Mouse (Mus musculus) E14TG2a.4 (cell line): ENCODE data around the gene Gata2.

Experiments
- H3K27me3 ChIP-seq: 2 replicates; pipeline ENCODE4 v1.6.1; 2014; ENCODE audit warnings: low read length, control low read depth; ENCODE audit not compliant: insufficient read depth
- H3K36me3 ChIP-seq: 2 replicates; pipeline ENCODE4 v1.6.1; 2014; ENCODE audit warnings: low read length, control low read depth; ENCODE audit not compliant: insufficient read depth
- H3K4me1 ChIP-seq: replicated peaks from 2 replicates; pipeline ENCODE4 v1.6.1; 2014; ENCODE audit warnings: low read depth, low read length, control low read depth
- H3K4me3 ChIP-seq: replicated peaks from 2 replicates; pipeline ENCODE4 v1.5.1; 2014; ENCODE audit warnings: mild to moderate bottlenecking, low read length
- H3K9me3 ChIP-seq: 2 replicates; pipeline ENCODE4 v1.6.1; 2014; ENCODE audit warnings: low read length, control low read depth
- CTCF ChIP-seq: conservative IDR thresholded peaks from 2 replicates; pipeline ENCODE4 v1.5.1; 2014; ENCODE audit warnings: low read length
- NANOG ChIP-seq: IDR thresholded peaks from 2 replicates; pipeline ENCODE4 v1.6.1; 2014; ENCODE audit warnings: borderline replicate concordance, low read length, mixed read lengths
- POU5F1 ChIP-seq: IDR thresholded peaks from 2 replicates; pipeline ENCODE4 v1.6.1; 2014; ENCODE audit warnings: low read length, borderline replicate concordance

Gata2 gene

DNA sequence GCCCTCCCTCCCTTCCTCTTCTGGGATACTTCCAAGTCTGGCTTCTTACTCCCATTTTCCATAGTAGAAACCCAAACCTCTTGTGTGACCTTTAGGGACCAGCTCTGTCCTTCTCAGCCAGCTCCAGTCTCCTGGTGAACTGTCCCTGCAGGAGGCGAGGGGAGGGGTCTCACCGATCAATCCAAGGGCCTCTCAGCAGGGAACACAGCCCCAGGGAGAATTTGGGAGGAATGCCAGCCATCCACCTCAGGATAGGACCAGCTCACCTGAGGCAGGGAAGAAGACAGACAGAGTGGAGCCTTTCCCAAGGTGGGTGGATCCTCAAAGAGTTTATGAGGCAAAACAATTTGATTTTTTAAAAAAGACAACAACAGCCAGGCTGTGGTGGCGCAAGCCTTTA, 16.5 kb downstream of the Gata2 start:
- no peak overlapping the region for H3K4me3 ChIP-seq
- peaks cover 38% of the 10 kb centered on the region for H3K27me3 ChIP-seq
- no peaks in the 10 kb centered on the region for H3K9me3 ChIP-seq
- H3K4me1 ChIP-seq: peaks cover 58% of the 10 kb centered on the region
- no peaks in the 10 kb centered on the region for H3K36me3 ChIP-seq
- TF ChIP-seq POU5F1: no peak
- no peak for TF ChIP-seq NANOG
- no peak for TF ChIP-seq CTCF

DNA sequence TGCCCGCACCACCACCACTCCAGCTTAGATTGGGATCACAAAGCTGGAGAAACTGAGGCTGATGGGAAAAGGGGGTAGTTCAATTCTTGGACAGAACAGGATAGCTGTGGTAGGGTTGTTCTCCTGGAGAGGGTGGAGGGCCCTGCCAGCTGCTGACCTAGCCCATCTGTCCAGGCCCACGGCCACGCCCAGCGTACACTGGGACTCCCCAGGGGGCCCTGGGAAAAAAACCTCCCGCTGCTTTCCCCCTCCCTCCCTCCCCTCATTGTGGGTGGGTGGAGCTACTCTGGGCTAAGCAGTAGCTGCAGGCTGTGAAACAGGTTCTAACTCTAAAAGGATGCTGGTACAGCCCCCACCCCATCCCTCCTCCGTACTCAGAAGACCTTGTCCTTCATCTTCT, 22.1 kb downstream of the Gata2 start:
- peaks cover 7% of the 10 kb centered on the region for H3K9me3 ChIP-seq
- no peaks in the 10 kb centered on the region for H3K36me3 ChIP-seq
- H3K4me1 ChIP-seq: peaks cover 52% of the 10 kb centered on the region
- H3K27me3 ChIP-seq: peaks cover 7% of the 10 kb centered on the region; the same call in 1 of the 2 replicates
- H3K4me3 ChIP-seq: no peak overlapping the region
- TF ChIP-seq POU5F1: no peak
- TF ChIP-seq NANOG: no peak
- TF ChIP-seq CTCF: no peak

DNA sequence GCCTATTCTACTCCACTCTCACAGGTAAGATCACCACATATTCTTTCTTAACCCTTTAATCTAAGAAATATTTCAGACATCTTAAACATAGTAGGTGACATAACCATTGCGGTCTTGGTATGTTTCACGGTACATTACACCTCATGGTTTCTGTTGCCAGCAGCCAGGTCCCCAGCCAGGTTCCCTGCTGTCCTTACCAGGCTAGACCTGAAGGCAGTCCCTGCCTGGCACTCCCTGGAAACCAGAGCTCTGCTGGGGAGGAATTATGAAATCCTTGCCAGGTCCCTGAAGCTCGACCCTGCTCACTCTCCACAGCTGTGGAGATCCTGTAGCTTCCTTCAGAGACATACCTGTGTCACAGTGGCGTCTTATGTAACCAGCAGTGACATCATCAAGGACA, 22.5 kb downstream of the Gata2 start:
- peaks cover 11% of the 10 kb centered on the region for H3K27me3 ChIP-seq
- H3K9me3 ChIP-seq: peaks cover 7% of the 10 kb centered on the region
- peaks cover 52% of the 10 kb centered on the region for H3K4me1 ChIP-seq
- H3K4me3 ChIP-seq: no peak overlapping the region
- H3K36me3 ChIP-seq: no peaks in the 10 kb centered on the region
- TF ChIP-seq NANOG: no peak
- TF ChIP-seq CTCF: no peak
- TF ChIP-seq POU5F1: no peak

DNA sequence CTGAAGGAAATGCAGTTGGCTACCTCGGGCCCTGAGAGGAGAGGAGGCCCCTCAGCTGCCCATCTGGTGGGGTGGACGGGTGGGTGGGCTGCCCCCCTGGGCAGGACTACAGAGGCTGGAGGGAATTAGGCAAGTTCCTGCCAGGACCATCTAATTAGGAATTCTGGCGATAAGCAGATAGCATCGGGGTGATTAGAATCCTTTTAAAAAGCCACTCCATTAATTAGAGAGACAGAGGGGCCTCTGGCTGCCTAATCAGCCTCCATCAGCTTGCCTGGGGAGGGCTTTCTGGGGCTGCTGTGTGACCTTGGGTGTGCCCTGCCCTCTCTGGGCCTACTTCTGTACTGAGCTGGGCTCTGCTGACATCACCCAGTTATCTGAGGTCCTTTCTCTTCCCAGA, 25.4 kb downstream of the Gata2 start:
- no peak overlapping the region for H3K4me3 ChIP-seq
- H3K4me1 ChIP-seq: peaks cover 38% of the 10 kb centered on the region
- no peaks in the 10 kb centered on the region for H3K36me3 ChIP-seq
- no peak for TF ChIP-seq NANOG
- TF ChIP-seq CTCF: no peak
- no peak for TF ChIP-seq POU5F1
- H3K27me3 ChIP-seq: peaks cover 29% of the 10 kb centered on the region
- H3K9me3 ChIP-seq: peaks cover 7% of the 10 kb centered on the region

DNA sequence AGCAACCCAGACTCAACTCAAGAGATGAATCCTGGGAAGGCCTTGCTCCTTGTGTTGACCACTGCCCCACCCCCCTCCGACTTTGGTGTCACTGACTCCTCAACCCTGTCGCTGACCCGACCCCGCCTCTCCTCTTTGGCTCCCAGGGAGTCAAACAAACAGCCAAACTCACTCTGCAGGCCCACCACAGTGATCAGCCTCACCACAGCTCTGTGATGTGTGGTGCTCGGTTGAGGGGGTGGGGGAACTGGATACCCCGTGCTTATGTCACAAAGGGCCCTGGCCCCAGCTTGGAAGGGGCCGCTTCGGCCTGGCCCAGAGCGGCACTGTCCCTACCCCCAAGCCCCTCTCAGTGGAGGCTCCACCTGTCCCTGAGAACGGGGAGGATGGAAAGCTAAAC, 28.3 kb downstream of the Gata2 start, which contains the start of gene Dnajb8:
TSS of gene Dnajb8 (plus strand) at position 301 of the 400 bp plus-strand sequence.
- TF ChIP-seq NANOG (no peak), POU5F1 (no peak), CTCF (no peak)
- Histone ChIP-seq H3K9me3 (peaks cover 7% of the 10 kb centered on the region), H3K4me1 (peaks cover 24% of the 10 kb centered on the region), H3K27me3 (peaks cover 38% of the 10 kb centered on the region), H3K36me3 (no peaks in the 10 kb centered on the region), H3K4me3 (no peak within 1 kb of the TSS)

DNA sequence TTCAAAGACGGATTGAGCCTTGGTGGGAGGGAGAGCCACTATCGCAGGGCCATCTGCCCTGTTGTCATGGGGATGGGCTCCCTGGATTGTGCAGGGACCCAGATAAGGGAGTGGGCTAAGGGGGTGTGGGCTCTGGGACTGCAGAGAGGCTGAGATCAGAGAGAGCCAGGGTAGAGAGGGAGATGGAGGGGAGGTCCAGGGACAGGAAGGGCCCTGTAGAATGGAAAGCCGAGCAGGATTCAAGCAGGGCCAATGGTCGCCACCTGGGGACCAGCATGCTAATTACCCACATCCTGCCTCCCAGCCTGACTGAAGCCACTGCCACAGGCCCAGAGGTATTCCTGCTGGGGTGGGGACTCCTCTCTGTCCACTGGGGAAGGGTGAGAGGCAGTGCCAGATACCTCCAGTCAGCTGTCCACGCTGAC, 32.9 kb downstream of the Gata2 start:
- Histone ChIP-seq H3K36me3 (no peaks in the 10 kb centered on the region), H3K4me1 (peaks cover 28% of the 10 kb centered on the region), H3K27me3 (peaks cover 49% of the 10 kb centered on the region), H3K4me3 (no peak overlapping the region), H3K9me3 (no peaks in the 10 kb centered on the region)
- no peak for TF ChIP-seq POU5F1
- TF ChIP-seq NANOG: no peak
- no peak for TF ChIP-seq CTCF

DNA sequence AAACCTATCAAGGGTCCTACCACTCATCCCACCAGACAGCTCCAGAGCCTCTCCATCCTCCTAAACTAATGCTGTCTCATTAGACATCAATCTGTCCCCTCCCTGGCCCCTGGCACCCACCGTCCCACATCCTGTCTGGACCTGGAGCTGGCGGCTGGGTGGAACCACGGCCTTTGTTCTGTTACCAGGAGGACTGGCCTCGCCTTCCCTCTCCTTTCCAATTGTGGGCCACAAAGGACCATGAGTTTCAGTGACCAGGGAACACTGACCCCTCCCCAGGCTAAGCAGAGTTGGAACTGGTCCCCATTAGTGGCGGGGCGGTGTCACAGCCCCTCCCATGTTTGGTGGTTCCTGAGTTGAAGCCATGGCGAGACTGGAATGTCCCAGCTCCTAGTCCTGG, 33.8 kb downstream of the Gata2 start:
- Histone ChIP-seq H3K27me3 (peaks cover 47% of the 10 kb centered on the region), H3K36me3 (no peaks in the 10 kb centered on the region), H3K4me1 (peaks cover 32% of the 10 kb centered on the region), H3K9me3 (no peaks in the 10 kb centered on the region), H3K4me3 (no peak overlapping the region)
- TF ChIP-seq NANOG (no peak), POU5F1 (no peak), CTCF (no peak)

DNA sequence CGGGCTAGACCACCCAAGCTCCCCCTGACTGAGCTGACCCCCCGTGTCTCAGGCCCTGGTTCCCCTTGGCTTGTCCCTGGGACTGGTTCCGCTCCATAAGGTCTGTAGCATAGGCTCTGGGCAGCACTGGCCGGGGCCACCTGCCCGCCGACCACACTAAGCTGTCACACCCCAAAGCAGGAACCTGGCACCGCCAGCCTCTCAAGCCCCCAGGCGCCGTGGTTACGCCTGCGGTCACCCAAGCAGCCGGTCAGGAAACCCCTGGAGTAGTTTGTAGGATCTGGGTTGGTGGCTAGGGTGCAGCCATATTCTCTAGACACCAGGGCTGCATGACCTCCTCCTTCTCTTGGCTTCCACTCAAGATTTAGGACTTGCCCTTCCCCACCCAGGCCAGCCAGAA, 35.5 kb downstream of the Gata2 start:
- Histone ChIP-seq H3K36me3 (no peaks in the 10 kb centered on the region), H3K4me3 (no peak overlapping the region), H3K9me3 (no peaks in the 10 kb centered on the region), H3K27me3 (peaks cover 51% of the 10 kb centered on the region), H3K4me1 (peaks cover 49% of the 10 kb centered on the region)
- TF ChIP-seq POU5F1 (no peak), NANOG (no peak), CTCF (no peak)

DNA sequence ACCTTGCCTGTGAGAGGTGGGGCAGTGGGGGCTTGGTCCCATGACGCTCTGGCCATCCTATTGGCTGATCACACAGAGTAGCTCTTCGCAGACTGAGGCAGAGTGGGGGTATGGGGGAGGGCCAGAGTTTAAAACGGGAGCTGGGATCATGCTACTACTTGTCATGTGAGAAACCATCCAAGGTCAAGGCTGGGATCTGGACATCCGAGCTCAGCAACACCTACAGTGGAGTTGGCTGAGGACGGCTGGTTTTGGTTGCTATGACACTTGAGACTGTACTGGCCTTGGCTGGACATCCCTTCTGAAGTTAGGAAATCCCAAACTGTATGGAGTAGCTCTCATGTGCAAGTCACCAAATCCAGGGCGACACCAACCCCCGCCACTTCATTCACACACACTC, 38.1 kb downstream of the Gata2 start:
- H3K9me3 ChIP-seq: no peaks in the 10 kb centered on the region
- H3K4me3 ChIP-seq: no peak overlapping the region
- H3K36me3 ChIP-seq: no peaks in the 10 kb centered on the region
- peaks cover 62% of the 10 kb centered on the region for H3K4me1 ChIP-seq
- TF ChIP-seq POU5F1 (no peak), NANOG (no peak), CTCF (no peak)
- H3K27me3 ChIP-seq: peaks cover 66% of the 10 kb centered on the region
